Mouse (Mus musculus): ENCODE measurements around the gene Gpatch2.

The Gpatch2 gene

GRCm38 (mm10) chr1:187215181-187216116, at the start of gene Gpatch2, which contains the start of gene Spata17:
TSS of gene Gpatch2 (plus strand) at chr1:187215508.
TSS of gene Spata17 (minus strand) at chr1:187215465.
- peak; percentile 37 to 44 for DNase-seq (ENCODE audit: low read depth in 2 of 2, low spot score in 2 of 2)

DNA sequence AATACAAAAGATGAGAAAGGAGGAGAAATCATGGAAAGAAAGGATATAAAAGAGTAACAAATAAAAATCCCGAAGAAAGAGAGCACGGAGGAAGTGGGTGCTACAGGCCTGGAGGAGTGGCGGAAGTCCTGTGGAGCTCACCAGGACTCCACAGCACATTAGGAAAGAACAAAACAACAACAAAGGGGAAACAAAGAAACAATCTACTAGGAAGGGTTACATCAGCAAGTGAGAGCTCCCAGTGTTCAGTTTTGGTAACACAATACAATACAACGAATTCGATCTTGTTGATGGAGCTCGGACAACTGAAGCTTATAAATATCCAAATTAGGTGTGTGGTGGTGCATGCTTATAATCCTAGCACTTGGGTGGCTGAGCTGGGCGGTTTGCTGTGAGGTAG, 45.7 kb upstream of the Gpatch2 start:
- DNase-seq (ENCODE audit: low read depth in 2 of 2, low spot score in 2 of 2) = no peak

GRCm38 (mm10) chr1:187170361-187170760, 44.9 kb upstream of the Gpatch2 start:
- DNase-seq (ENCODE audit: low read depth in 2 of 2, low spot score in 2 of 2) = no peak

DNA sequence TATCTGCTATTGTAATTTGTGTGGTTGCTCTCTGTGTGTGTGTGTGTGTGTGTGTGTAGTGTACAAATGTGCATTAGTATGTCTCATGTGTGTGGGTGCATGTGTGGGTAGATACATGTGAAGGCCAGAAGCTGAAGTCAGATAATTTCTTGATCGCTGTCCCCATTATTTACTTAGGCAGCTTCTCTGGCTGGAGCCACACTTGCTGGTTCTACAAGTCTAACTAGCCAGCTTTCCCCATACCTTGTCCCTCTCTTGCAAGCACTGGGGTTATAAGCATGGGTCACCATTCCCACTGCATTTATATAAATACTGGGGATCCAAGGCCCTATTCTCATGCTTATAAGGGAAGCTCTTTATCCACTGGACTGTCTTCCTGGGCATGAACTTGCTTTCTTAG, 39.3 kb upstream of the Gpatch2 start:
- DNase-seq (ENCODE audit: low read depth in 2 of 2, low spot score in 2 of 2) = no peak

DNA sequence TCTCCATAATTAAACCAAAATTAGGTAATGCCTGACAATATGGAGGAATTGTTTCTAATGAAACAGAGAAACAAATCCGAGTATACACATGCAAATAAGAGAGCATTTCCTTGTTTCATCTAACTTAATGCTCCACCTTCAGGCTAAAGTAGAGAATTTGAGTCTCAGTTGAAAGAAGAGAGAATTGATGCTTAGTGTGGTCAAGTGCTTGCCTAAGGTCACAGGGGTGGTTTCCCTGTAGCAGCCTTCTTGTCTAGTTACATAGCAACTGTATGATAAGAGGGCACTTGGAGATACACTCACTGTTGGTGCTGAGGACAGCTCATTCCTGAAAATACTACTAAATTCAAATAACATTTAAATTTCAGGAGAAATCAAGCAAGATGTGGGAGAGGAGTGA, 36.8 kb upstream of the Gpatch2 start:
- DNase-seq (ENCODE audit: low read depth in 2 of 2, low spot score in 2 of 2) = no peak

DNA sequence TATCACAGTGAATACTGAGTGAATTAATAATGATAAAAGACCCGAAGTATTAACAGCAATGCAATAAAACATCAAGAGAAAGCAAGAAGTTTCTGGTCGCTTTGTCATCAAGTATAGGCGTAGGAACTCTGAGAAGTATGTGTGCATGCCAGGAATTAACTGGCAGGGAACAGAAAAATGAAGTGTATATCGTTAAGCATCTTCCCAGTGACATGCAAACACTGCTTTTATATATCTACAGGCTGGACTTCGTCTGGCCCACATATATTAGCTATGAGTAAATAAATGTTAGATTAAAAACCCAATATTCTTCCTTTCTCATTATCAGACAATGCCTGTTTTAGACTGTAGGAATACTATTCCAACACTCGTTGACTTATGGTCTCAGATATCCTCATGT, 9.8 kb upstream of the Gpatch2 start:
- no peak for DNase-seq (ENCODE audit: low read depth in 2 of 2, low spot score in 2 of 2)

DNA sequence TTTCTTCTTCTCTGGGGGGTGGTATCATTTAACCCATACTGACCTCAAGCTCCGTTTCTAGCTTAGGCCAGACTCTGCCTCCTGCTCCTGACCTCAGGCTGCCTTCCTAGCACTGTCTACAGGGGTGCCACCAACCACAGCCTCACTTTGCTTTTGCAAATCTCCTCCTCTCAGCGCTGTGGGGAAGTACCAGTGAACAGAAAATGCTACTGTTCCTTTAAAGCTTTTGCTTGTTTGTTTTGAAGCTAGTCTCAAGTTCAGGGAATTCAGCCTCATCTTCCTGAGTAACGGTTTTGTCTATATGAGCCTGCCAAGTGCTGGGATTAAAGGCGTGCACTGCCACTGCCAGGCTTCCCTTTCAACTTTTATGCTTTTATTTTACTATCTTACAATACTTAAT, 5.8 kb upstream of the Gpatch2 start:
- DNase-seq (ENCODE audit: low read depth in 2 of 2, low spot score in 2 of 2) = no peak

DNA sequence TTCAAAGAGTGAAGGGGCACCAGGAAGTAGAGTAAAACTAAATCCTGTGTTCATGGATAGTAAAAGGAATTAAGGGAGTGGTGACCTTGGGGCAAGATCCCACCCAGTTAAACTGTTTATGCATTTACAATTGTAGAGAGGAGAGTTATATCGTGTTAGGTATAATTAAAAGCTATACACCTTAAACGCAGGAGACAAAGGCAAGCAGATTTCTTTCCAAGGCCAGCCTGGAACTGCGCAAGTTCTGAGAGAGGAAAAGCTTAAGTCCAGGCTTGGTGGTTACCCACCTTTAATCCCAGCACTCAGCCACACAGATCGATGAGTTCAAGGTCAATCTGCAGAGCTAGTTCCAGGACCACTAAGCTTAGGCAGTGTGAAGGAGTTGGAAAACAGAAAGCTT, 4.6 kb upstream of the Gpatch2 start:
- DNase-seq (ENCODE audit: low read depth in 2 of 2, low spot score in 2 of 2) = no peak

- DNase-seq (ENCODE audit: low read depth in 2 of 2, low spot score in 2 of 2) = no peak
These were observed 1.5 kb downstream of the Gpatch2 start for GRCm38 (mm10) chr1:187216620-187217410.

DNA sequence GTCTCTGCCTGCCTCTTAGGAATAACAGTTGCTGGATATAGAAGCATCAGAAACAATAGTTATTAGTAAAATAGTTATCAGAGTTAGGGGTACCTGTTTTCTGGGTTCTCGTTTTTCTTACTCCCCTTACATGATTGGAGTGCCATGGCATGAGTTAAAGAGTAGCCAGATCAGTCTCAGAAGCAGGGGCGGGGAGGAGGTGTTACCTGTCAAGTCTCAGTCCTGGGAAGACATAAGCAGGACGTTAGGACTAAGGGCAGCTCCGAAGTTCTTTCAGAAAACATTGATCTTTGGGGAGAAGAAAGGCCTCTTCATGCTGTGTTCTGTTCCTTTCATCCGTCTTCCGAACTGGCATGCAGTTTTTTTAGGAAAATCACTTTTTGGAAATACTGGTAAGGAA, 5.4 kb downstream of the Gpatch2 start:
- no peak for DNase-seq (ENCODE audit: low read depth in 2 of 2, low spot score in 2 of 2)

GRCm38 (mm10) chr1:187226328-187227025, 11.2 kb downstream of the Gpatch2 start:
- DNase-seq (ENCODE audit: low read depth in 2 of 2, low spot score in 2 of 2) = no peak

GRCm38 (mm10) chr1:187228414-187229146, 13.3 kb downstream of the Gpatch2 start:
- DNase-seq (ENCODE audit: low read depth in 2 of 2, low spot score in 2 of 2) = no peak

DNA sequence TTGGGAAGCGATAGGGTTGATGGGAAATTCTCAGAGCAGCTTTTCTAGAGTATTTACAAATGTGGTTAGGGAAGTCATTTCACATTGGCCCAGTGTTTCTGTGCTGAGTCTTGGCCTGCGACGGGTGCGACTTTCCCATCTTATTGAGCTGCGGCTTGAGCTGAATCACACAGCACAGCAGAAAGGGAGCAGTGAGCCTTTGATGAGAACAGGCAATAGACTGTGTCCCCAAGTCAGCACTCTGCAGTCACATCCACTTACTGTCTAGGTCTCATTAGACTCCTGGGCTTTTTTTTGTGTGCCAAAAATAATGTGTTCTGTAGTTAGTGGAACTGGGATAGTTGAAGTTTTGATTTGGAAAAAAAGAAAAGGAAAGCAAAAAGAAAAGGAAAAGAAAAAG, 14.9 kb downstream of the Gpatch2 start:
- DNase-seq (ENCODE audit: low read depth in 2 of 2, low spot score in 2 of 2) = no peak

- DNase-seq (ENCODE audit: low read depth in 2 of 2, low spot score in 2 of 2) = no peak
These were observed 17.1 kb downstream of the Gpatch2 start for GRCm38 (mm10) chr1:187232196-187232955.

GRCm38 (mm10) chr1:187232996-187233615, 17.8 kb downstream of the Gpatch2 start:
- DNase-seq (ENCODE audit: low read depth in 2 of 2, low spot score in 2 of 2) = no peak

DNA sequence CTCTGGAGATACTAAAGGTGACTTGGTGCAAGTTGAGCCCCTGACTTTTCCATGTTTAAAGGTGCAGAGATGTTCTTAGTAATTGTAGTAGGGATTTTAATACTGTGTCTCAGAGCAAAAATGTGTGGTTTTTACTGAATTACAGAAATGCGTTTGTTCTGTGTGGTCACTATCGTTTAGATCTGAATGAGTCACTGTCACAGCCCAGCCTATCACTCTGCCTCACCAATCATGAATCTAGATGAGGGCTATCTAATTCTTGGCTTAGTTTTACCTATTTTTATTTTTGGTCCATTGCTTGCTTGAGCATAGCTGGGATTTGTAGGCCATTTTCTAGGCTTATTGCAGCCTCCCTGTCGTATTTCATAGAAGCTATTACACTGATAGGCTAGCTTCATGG, 19.9 kb downstream of the Gpatch2 start:
- DNase-seq (ENCODE audit: low read depth in 2 of 2, low spot score in 2 of 2) = no peak

GRCm38 (mm10) chr1:187236296-187236695, 21.0 kb downstream of the Gpatch2 start:
- no peak for DNase-seq (ENCODE audit: low read depth in 2 of 2, low spot score in 2 of 2)

DNA sequence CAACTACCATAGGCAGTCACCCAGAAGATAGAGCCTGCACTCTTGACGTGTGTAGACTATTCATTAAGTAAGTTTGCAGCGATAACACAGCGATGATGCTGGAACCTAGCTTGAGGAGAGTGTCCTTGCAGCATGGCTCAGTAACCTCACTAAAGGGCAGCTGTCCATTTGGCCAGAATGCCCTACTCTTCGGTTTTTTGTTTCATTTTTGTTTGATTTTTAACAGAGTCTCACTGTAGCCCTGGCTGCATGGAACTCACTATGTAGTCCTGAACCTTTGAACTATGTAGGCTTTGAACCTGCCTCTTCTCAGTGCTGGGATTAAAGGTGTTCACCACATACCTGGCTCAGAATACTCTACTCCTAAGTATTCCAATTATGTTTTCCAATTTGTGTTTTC, 22.8 kb downstream of the Gpatch2 start:
- DNase-seq (ENCODE audit: low read depth in 2 of 2, low spot score in 2 of 2) = no peak

DNA sequence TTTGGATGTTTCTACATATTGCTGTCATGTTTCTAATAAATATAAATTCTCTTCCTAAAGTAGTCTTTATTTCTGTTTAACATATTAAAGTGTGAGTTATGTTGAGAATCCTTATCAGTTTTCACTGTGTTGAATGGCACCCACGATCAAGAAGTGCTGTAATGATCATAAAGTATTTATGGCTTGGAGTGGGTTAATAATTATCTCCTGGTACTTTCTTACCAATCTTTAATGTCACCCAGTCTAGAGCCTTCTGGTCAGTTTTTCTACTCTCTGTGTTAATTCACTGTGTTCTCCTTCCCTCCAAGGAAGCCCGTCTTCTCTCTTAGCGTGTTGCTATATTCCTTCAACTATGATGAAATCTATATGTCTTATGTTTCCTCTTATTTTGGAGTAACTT, 25.0 kb downstream of the Gpatch2 start:
- DNase-seq (ENCODE audit: low read depth in 2 of 2, low spot score in 2 of 2) = no peak

- no peak for DNase-seq (ENCODE audit: low read depth in 2 of 2, low spot score in 2 of 2)
These were observed 26.0 kb downstream of the Gpatch2 start for GRCm38 (mm10) chr1:187241329-187241728.

All from CD8-positive naive resting alpha-beta T cell, adult 2 months (primary cell).